Mouse (Mus musculus) neural tube, embryonic 10.5 days (tissue): ENCODE measurements around the gene Card9.

Experiments
- DNase-seq: peaks from one replicate; pipeline ENCODE4 v3.0.0-alpha.2; 2017; ENCODE audit warnings: low spot score; ENCODE audit errors: extremely low spot score

Gene Card9

DNA sequence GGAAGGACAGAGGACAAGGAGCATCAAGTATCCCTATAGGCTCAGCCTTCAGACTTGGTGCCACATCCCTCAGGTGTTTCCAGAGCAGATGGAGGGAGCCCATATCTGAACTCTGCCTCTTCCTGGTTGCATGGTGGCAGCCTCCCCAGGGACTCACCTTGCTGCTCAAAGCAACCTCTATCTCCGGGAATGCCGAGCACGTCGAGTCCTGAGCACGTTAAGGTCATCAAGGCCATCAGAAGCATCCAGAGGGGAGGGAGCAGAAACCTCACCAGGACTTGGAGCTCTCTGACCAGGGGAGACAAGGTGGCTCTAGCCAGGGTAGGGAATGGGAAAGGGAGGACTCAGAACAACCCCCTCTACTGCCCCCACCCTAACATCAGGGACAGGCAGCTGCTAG is 2.8 kb upstream of the Card9 start:
- no peak for DNase-seq

DNA sequence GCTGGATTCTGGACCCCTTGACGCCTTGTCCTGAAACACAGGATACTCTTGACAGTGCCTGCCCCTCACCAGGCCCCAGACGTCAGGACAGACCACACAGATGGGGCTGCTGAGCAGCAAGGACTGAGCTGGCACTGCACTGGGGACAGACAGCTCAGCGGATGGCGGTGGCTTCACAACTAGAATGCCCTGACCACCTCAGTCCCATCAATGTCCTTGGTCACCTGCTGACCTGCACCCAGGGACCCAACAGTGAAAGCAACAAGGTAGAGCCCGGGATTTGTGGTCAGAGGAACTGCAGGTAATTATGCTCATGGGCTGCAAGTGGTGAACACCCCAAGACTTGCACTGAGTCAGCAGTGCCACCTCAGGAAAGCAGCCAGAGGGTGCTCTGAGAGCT is 2.3 kb upstream of the Card9 start:
- DNase-seq, result no peak

DNA sequence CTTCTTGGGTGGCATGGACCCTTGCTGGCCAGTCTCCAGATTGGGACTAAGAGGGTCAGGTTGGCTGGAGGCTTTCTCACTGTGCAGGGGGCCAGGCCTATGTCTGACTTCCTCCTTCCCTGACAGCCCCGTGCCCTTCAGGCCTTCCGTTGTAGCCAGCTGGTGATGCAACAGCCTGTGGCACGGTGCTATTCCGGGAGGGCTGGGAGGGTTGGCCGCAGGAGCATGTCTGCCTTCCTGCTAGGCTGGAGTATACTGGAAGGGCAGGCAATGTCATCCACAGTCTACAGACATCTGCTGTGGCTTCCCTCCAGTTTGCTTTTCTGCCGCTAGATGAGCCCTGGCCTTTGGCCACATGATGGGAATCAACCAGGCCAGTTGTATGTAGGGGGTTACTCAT is 735 bp downstream of the Card9 start:
- no peak for DNase-seq

DNA sequence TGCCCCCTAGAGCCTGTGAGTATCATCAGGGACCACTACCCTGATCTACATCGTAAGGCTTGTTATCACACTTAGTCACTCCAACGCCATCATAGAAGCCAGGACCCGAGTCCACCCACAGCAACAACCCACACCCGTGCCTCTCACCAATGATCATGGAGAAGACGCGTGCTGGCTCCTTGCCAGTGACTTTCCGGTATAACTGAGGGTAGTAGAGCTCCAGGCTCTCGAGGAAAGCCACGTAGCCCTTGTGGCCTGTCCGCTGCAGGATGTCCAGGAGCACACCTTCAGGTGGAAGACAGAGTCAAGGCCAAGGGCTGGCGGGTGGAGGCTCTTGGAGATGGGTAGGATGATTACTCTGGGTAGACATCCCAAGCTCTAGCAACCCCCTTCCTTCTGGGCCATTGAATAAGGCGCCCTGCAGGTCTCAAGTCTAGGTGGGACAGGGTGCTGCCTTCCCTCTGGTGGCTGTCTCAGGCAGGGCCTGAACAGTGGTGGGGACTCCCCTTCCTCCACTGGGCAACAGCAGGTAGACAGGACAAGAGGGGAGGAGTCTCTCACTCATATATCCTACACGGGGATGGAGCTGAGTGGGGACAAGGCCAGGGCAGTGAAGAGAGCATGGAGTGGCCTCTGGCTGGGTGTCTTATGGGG is 1.9 kb downstream of the Card9 start:
- no peak for DNase-seq

DNA sequence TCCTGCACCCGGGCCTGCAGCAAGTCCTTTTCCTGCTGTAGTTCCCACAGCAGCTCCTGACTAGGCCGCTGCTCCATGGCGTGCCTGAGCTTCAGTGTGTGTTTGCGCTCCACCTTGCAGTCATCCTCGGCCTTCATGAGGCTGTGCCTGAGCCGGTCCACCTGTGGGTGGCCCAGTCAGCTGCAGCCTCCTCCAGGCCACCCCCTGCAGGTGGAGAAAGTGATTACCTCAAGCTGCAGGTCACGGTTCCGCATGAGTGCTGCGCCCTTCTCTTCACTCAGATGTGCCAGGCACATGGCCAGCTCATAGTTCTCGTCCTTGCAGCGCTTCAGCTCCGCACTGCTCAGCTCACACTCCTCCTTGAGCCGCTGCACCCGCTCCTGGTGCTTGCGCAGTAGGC is 3.2 kb downstream of the Card9 start:
- DNase-seq, result no peak

DNA sequence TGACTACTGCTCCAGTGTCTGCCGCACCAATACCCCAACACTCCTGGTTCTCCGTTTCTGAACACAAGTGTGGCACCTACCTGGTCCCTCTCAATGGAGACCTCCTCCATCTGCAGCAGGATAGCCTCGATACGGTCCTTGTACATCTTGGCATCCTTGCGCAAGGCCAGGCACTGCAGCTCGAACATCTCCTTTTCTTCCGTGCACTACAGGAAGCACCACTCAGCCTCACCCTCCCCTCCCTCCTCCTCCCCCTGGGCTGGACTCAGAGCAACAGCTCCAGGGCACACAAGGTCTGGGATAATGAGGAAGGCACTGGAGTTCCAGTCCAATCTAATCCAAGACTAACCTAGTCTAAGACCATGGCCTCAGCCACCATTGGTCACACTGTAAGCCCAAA is 4.0 kb downstream of the Card9 start:
- no peak for DNase-seq

DNA sequence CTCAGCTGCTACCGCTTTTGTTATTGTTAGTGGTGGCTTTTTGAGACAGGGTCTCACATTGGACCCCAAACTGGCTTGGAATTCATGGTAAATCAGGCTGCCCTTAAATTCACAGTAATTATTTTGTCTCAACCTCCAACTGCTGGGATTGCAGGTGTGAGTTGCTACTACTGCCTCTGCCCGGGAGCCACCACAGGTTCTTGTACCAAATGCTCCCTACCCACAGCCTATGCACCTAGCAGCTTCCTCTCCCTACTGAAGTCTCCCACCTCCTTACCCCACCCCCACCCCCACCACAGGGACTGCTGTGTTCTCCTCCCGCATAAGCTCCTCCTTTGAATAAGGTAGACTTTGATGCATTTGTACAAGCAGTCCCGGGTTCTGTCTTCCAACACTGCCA is 4.5 kb downstream of the Card9 start:
- DNase-seq, result no peak

DNA sequence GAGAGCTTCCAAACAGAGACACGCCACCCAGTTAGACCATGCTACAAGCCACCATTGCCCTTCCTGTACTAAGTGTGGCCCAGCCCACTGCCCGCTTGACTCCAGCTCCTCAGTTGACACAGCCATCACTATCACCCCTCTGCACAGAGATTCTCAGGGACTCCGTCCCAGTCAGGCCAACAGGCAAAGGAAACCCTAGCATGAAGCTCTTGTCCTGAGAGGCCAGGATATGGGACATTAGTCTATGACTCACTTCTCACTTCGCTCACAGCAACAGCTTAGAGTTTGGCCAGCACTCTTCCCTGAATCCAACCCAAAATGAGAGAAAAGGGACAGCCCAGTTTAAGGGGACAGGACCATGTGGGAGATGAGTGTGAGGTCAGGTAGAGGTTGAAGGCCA is 6.3 kb downstream of the Card9 start:
- no peak for DNase-seq

DNA sequence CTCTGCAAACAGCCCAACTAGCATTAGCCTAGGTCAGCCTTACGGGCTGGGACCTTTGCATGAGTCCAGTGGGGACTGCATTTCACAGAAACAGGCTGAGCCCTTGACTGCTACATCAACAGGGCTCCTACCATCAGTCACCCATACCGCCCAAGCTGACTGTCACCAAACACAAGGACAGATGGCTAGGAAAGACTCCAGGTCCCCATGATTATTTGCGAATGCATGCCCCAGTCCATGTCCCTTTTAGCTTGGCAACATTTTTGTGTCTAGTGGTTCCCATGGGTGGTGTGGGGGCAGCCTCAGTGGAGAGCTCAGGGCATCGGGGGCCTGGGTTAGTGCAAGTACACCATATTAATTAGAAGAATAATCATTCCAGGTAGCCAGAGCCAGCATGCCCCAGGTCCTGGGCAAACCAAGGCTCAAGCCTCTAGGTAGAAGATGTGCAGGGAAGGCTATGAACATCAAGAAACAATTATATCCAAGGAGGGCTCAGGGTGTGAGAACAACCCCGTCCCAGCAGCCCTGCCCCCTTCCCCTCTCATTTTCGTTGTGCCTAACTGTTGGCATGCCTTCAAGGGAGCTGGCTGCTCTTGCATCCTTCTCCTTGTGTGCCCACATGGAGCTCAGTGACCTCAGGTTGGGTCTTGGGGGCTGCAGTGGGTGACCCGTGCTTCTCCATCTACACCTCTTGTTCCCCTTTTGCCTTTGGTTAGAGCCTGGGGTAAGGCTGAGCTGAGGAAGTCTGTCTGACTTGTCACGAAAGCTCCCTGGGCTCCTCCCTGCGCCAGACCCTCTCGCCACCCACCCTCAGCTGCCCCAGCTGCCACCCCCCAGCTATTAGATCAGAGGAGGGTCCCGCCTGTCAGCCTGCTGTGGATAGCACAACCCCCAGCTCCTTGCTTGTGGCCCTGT is 7.4 kb downstream of the Card9 start:
- no peak for DNase-seq

DNA sequence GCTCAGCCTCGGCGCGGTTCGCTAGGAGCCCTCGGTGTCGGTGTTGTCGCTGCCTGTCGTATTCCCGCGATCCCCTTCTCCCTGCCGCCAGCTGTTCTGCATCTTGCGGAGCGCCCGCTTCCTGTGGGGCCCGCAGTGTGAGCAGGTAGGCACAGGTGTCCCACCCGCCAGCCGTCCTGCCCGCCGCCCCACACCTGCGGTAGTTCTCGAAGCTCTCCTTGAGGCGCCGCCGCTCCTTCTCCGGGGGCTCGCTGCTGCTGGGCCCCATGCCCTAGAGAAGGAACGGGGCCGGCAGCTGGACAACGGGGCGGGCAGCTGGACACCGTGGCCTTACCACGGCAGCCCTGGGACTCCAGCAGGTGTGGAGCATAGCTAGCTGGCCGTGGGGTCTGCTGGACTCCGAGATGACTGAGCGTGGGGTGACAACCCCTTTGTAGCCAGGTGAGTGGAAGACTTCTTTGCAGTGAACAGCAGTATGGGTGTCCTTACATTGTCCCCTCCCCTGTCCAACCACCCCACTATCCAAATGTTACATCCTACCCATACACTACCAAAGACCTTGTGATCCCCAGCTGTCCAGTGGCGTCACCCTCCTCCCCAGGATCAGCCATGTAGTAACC is 8.3 kb downstream of the Card9 start:
- DNase-seq, result no peak

DNA sequence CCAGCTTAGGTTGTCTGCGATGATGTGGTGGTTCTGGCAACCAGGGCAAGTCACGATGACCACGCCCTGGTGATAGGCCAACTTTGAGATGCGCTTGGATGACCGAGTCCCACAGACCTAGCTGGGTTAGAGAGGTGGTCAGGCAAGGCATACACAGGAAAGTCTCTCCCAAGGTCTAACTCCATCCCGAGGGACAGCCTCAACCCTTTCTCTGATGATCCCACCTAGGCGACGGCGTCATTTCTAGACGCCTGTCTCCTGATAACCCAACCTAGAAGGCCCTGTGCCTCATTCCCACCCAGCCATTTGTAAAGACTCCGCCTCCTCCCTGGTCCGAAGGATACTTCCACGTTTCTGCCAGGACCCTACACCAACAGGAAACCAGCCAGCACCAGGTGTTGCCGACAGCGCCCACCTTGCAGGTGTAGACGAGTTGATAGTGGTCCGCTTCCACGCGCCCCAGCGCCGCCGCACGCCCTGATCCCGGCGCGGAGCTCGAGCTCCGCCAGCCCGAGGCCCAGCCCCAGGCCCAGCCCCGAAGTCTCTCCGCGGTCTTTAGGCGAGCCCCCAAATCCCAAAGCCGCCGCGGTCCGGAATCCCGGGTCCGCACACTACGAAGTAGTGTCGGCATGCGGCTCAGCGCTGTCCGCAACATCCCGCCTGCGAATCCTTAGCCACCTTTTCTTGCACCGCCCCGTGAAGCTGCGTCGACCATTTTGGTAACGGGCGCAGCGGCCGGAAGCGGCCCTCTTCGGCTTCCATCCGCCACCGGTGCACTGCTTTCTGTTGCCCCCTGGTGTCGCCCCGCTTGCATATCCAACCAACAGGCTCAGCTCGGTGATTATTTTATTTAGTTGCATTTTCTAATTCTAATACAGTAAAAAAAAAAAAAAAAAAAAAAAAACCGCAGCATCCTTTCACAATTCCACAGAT is 9.1 kb downstream of the Card9 start, which contains the start of gene Dnlz:
Dnlz (minus strand) TSS at position 753 of the 933 bp plus-strand sequence.
- peak; percentile 91 for DNase-seq

DNA sequence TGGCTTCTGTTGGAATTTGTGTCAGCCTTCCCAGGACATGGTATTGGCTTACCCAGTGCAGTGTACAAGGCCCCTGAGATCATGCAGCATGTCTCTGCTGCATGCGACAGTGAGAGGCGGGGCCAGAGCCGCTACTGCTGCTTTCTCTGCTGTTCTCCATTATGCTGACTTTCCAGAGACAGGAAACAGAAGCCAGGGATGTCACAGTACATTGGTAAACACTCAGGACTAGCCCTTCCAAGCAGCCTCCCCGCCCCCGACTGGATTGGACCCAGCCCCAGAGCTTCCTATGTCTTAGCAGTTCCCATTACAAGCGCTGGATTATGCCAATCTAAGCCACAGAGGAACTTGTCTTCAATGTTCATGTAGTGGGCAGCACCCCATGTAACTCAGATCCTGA is 12.5 kb downstream of the Card9 start:
- DNase-seq, result no peak

DNA sequence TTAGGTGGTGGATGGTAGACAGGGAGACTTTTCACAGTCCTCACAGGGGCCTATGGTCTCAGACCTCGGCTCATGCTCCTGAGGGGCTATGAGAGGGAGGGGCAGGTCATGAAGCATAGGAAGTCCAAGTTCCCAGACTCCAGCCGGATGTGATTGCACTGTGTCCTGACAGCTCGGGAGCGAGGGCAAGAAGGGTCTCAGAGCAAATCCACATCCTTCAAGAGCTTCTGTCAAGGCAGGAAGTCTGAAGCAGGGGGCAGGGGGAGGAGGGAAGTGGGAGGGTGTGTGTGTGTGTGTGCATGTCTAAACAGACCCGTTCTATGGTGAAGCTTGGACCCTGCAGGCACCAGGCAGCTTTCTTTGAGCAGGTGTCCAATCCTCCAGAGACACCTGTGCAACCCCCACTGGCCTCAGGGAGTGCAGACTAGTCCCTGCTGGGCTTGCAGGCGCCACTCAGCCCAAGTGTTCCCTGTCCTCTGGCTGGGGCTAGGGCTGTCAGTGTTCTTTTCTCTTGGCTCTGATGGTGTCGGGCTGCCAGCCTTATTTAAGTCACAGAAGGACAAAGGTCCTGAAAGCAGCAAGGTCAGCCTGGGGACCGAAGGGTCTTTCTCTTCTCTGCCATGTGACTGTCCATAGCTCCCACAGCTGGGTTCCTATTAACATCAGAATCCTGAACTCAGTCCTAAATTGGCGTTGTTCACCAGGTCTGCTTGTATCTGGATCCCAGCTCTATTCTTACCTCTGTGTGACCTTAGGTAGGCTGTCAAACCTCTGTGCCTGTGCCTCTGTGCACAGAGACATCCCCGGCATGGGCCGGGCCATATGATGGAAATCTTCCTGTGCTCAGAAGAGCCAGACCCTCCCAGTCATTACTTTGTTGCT is 17.9 kb downstream of the Card9 start:
- DNase-seq, result no peak

DNA sequence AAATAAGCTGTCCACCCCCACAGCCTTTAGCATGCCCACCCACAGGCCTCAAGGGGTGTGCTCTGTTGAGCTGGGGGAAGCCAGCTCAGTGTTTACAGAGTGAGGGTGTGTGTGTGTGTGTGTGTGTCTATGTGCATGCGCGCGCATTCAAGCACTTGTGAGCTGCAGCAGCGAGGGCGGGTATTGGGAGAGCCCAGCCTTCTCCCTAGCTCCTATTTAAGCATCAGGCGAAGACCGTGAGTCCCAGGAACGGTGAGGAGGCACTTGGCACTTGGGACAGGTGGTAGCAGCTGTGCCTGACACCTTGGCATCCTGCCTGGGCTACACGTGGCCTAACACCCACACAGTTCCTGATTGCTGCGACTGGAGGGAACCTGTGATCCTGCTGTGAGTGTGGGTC is 18.7 kb downstream of the Card9 start:
- no peak for DNase-seq

DNA sequence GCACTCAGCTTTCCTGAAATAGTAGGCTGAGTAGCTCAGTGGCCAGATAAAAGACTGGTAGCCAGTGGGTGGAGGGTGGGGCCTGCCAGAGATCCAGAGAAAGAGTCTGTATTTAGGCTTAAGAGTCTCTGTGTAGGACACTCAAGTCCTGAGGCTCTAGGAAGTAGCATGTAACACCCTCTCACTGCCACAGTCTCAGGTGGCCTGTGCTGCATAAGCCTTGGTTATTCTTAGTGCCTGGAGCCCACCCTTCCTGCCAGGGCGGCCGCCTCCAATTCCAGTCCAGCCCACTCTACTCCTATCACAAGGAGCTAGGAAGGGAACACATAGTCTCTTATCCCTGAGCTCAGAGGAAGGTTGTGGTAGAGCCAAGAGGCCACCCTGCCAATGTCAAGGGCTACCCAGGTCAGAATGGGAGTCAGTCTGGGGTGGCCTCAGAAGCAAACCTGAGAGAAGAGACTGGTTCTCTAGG is 19.2 kb downstream of the Card9 start:
- no peak for DNase-seq

DNA sequence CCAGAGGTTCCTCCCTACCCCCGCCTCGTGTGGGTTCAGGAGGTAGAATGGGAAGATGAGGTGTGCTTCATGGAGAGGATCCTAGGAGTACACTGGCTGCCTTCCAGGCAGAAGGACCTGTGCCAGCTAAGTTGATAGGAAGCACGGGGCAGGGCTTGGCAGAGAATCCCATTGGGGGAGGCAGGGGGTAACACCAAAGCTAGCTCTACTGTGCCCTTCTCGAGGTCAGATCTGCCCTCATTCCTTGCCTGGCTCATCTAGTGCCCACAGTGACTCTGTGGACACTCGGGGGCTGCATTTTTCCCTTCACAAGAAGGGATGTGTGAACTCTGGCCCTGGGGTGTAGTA is 21.5 kb downstream of the Card9 start:
- no peak for DNase-seq

DNA sequence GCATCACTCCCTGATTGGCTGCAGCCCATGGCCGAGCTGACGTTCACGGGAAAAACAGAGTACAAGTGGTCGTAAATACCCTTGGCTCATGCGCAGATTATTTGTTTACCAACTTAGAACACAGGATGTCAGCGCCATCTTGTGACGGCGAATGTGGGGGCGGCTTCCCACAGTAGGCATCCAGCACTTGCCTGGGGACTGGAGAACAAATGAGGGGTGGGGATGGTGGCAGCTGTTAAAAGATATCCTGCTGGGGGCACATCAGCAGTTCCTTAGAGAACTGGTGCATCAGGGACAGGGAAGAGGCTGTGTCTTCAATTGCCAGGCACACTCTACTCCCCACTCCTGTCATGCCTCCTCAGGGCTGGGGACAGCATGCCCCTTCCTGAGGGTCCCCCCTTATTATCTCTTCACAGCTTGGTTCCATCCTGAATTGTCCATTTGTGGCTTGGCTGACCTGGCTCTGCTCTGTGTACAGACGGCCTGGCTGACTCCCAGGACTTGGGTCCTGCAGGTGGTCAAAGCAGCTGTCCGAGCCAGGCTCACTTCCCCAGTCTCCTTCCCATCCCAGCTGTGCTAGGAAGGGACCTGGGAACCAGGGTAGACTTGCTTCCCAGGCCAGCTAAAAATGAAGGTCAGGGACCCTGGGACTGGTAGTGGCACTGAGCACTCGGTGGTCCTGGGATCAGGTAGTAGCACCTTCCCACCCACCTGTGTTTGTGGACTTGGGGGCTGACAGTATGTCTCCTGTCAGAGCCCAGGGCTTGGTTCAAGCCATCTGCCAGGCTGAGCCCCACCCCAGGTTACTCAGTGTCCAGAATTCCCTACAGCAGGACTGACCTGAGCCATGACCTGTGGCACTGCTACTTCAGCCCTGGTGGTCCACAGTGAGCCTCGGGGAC is 22.2 kb downstream of the Card9 start:
- DNase-seq, result no peak

DNA sequence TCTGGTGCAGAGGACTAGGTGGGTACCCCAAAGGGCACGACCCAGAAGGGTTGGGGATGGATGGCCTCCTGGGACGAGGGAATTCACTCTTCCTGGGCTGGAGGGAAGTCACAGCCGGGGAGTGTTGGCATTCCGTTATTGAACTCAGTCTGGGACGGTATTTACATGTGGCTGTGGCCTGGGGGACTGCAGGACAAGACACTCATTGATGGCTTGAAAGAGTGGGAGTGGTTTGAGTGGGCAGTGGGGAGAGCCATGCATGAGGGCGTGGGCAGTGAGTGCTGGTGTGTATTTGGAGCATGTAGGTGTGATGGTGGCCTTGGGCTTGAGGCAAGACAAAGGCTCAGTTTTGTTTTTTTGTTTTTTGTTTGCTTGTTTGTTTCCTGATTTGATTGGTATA is 30.0 kb downstream of the Card9 start:
- no peak for DNase-seq

DNA sequence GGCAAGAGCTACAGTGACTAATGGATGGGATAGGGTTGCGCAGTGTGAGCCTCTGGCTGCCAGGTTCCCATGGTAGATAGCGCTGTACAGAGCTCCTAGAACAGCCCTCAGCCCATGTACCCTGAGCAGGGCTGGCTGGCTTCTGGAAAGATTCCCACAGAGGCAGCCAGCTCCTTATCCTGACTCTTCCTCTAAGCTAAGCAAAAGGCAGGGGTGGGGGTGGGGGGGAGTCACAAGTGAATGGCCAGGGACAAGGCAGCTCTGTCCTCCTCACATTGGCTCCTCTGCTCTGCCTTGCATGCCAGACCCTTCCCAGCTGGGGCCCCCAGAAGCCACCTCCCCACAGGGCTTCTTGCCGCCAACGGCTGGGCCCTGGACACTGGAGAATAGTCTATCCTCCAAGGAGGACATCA is 30.7 kb downstream of the Card9 start:
- DNase-seq, result no peak
